Mouse (Mus musculus) lung, postnatal 0 days (tissue): ENCODE measurements around the gene Olfr558.

Experiments
- CTCF ChIP-seq: IDR thresholded peaks from 2 replicates; pipeline ENCODE4 v1.5.1; 2016; ENCODE audit warnings: antibody characterized with exemption, mild to moderate bottlenecking
- EP300 ChIP-seq: IDR thresholded peaks from 2 replicates; pipeline ENCODE4 v1.6.1; 2016; ENCODE audit warnings: antibody characterized with exemption, mild to moderate bottlenecking, control low read depth

DNA sequence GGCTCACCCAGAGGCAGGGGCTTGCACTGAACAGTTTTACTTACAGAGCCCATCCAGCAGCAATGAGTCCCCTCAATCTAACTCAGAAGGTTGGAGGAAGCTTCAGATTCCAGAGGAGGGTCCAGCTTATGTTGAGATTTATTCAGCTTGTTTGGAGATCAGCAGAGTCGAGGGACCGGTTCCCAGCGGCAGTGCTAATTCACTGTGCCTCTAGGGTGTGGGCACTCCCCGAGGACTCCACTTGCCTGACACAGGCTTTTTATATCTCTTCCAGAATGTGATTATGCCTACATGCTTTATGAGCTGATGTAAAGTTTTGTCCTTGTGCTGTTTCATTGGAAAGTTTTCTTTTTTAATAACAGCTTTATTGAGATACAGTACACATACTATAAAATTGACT is 57.3 kb downstream of the Olfr558 start, which contains the start of the genes Olfr560 and Olfr78:
- TF ChIP-seq CTCF = no peak
- TF ChIP-seq EP300 = no peak
